Mouse (Mus musculus): ENCODE measurements at regions not wholly inside any gene's neighbourhood (a gene's known extent, or its start where the extent isn't known, plus 50 kb on each side); places are given as distances from the start of the nearest gene placed in this dataset.

DNA sequence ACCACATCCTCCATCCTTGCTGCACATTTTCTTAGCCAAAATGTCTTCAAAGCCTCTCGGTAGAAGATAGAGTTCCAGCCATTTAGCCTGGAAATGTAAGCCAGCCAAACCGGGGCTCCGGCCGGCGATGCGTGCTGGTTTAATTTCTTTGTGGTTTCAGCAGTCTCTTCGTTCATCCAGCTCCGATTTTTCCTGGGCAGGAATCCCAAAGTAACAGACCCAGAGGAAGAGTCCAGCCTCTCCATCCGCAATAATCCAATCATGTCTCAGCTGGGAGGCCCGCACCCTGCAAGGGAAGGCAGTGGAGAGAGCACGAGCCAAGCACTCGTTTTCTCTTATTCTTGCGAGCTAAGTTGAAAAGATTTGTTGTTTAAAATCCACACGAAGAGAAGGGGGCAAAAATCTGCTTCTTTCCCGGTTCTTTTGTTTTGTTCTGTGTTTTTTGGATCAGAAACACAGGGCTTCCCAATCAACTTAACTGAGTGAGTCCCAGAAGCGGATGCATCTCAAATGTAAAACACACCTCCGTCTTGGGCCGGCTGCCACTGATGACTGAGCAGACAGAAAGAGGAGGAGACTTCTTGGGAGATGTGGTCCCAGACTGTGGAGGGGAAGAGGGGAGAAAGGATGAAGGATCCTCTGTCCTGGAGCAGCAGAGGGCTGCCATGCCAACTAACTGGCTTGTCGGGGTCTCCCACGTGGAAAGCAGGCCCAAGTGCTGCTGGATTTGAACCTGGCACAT, 405.1 kb upstream of the Tbx3 start:
- TF ChIP-seq POLR2A (IDR thresholded peaks at IDR 0.05; ENCODE audit: insufficient read length, low read depth) (no peak), MAX (IDR thresholded peaks at IDR 0.05; ENCODE audit: low read depth) (no peak), USF1 (IDR thresholded peaks at IDR 0.05; ENCODE audit: low read depth) (no peak), TCF3 (IDR thresholded peaks at IDR 0.05; ENCODE audit: insufficient read length, low read depth) (no peak), SRF (IDR thresholded peaks at IDR 0.05; ENCODE audit: control insufficient read depth, insufficient read length, low read depth) (no peak), TCF12 (IDR thresholded peaks at IDR 0.05; ENCODE audit: insufficient read depth, poor library complexity, severe bottlenecking) (no peak), POLR2AphosphoS2 (IDR thresholded peaks at IDR 0.05; ENCODE audit: insufficient read length, low read depth) (no peak), MYOD1 (IDR thresholded peaks at IDR 0.05; ENCODE audit: control insufficient read depth in 1 of 3, insufficient read length in 2 of 3, low read depth in 2 of 3) (no peak), MYOG (IDR thresholded peaks at IDR 0.05; ENCODE audit: control insufficient read depth in 1 of 3, insufficient read depth in 1 of 3, insufficient read length in 2 of 3, low read depth in 2 of 3) (no peak)
